Mouse (Mus musculus) megakaryocyte progenitor cell, adult 5-6 weeks (primary cell): Measurements from ENCODE around the gene Gm17304. TPM values are rescaled to one million over a fixed set of nuclear protein-coding genes. Genes with fewer than 3 reads are reported as not detected.

Experiments
- ATAC-seq: replicated peaks from 2 replicates; pipeline ENCODE4 v1.8.0; 2016; ENCODE audit warnings: mild to moderate bottlenecking, moderate TSS enrichment, inconsistent platforms; ENCODE audit not compliant: poor library complexity
- total RNA-seq, 2 experiments: library from RNA; stranded (forward) in 1 of 2; stranded (reverse) in 1 of 2; fragments of 157-497, 149-512 nt in 1 of 2; fragments of 200-1000 nt in 1 of 2; gene quantifications; 2 replicates each; pipeline versions ENCODE4 v1.2.3 to v1.2.4; 2015 to 2017

Gene Gm17304
- not detected in 2 replicates for total RNA-seq (2015)
- total RNA-seq (2017), result not detected in 2 replicates

DNA sequence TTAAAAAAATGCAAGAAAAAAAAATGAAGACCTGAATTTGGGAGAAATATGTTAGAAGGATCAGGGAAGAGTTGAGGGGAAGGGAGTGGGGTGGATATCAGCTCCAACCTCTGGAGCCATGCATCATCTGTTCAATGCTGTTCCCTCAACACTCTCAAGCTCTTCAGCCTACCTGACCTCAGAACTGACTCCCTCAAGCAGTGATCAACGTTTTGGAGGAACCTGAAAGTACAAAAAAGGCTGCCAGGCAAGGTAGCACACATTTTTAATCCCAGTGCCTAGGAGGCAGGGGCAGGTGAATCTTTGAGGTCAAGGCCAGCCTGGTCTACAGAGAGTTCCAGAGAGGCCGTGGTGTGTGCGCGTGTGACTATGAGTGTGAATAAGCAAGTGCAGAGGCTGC lies at the start of gene Gm17304:
Gm17304 (plus strand) TSS at position 301 of the 400 bp plus-strand sequence.
- ATAC-seq, result no peak

DNA sequence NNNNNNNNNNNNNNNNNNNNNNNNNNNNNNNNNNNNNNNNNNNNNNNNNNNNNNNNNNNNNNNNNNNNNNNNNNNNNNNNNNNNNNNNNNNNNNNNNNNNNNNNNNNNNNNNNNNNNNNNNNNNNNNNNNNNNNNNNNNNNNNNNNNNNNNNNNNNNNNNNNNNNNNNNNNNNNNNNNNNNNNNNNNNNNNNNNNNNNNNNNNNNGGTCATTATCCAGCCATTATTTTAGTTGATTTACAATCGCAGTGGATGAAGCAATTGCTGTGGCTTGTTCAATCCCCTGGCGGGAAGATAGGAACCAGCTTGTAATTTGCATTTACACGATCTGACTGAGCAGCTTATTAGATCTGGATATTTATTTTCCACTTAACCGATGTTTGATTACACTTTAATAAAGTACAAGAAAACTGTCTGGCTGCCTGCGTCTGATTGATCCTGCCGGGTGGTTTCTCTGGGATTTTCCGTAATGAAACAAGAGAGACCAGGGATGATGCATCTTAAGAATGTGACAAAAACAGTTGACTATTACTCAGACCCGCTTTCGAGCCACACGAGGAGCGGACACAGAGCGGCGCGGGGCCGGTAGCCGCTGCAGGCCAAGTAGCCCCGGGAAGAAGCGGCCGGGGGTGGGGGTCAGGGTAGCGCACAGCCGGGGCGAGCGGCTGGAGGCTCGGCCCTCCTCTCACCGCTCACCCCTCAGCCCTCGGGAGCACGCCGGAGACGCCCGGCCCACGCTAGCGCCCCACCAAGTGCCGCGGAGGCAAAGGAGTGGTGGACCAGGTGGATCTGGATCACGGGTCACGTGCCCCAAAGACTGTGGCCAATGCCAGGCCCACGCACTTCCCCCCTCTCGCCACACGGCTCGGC lies 48.0 kb upstream of the Gm17304 start:
- ATAC-seq, result no peak

DNA sequence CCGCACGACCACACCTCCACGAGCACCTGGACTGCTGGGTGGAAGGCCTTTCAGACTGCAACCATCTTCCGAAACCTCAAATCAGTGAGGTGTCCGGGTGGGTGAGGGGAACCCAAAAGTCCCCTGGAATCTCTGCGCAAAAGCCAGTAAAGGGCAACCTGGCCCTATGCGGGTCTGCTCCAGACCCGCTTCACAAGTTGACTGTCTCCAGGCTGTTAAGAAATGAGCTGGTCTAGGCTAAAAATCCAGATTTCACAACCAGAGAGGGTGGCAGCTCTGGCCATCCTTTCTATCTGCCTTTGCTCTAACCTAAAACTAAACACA lies 47.4 kb upstream of the Gm17304 start:
- ATAC-seq, result no peak

DNA sequence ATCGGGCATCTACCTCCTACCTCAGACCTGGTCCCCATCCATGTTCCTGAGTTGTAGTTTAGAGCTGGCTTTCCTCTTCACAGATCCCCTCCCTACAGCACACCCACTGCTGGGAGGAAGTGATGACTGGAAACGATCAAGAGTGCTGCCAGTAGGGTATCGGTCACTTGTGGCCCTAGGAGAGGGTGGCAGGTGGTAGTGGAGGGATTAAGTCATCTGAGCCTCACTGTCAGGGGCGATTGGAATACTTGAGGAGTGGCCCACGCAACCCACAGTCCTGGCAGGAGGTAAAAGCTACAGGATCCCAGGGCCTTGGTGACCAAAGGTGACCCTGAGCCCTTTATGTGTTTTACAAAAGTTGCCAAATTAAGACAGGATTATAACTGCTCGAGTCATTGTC lies 42.9 kb upstream of the Gm17304 start:
- ATAC-seq, result no peak

DNA sequence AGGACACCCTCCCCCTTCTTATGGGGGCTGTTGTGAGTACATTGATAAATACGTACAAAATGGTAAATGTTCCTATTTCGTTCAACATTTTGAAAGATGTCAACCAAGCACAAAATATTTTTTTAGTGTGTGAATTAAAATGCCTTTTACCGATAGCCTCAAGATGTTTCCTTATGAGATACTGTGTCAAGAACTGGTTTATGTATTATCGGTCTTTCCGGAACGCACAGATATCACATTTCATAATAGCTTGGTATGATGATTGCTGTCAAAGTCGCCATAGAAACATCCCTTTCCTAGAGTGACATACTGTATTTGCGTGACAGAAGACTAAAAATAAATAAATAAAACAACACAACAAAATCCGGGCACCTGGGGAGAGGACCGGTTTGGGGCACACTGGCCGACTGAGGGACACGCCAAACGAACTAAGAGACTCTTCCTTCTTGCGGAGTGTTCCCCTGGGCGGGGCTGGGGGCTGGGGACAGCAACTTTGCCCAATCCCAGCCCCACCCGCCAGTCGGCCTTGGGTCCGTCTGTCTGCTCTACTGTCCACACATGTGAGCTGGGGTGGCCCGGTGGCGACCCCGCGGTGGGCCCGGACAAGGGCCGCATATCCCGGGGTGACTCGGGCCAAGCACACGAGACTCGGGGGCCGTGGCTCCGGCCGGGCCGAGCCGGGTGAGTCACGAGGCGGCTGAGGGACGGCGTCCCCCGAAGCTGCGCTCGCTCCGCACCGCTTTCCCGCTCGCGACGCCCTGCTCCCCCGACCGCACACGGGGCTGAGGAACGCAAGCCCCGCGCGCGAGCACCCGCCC lies 34.9 kb upstream of the Gm17304 start:
- peak; percentile 14; the same call in 1 of the 2 replicates for ATAC-seq

DNA sequence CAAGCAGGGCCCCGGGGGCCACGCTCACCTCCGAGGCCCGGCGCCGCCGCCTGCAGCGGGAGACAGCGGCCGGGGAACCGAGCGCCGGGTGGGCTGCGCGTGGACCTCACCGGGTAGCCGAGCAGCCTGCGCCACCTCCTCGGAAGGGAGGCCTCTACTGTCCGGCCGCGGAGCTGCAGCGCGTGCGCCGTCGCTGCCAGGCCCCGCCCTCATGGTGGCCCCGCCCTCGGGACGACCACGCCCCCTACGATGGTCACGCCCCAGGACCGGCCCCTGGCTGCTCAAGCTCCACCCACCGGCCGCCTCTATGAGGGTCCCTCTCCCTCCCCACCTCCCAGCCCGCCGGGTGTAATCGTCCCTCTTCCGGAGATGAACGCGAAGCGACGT lies 34.3 kb upstream of the Gm17304 start:
- peak; percentile 98 for ATAC-seq

DNA sequence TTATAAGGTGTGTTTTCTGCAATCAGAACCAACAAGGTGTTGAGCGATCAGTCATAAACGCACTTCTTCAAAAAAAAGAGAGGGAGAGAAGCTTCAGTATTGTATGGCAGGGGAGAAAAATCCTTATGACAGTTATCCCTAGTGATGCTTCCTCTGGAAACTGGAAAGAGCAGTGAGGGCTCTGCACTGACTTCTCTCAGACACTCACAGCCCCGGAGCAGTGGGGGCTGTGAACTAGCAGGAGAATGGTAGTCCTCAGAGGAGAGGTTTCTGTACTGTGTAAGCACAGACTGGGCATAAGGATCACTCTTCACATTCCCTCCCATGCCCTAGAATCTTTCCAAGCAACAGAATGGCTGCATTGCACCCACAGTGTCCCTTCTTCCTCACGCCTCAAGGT lies 33.8 kb upstream of the Gm17304 start:
- ATAC-seq, result no peak

DNA sequence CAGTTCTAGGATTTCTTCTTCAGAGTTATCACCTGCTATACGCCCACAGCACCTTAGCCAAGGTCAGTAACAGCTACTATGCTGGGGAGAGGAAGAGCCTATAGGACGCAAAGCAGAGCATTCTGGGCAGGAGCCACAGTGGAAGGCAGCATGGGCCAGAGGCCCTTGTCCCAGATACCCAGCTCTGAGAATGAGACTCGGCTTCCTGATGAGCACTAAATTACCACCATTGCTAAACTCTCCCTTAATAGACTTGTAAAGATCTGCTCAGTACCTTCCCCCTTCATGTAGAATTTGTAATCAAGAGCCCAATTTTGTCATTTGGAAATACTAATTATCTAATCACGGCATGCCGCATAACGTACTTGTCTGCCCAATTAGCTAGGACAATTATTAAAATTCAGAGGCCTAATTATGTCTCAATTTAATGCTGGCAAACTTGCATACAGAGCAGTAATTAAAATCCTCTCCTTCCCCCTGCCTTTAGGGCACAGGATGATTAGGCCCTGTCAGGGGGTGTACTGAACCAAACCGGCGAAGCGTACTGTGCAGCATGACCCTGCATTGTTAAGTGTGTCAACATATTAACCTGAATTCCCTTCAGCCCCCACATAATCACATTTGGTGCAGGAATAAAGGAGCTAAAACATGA lies 31.5 kb upstream of the Gm17304 start:
- ATAC-seq, result no peak

DNA sequence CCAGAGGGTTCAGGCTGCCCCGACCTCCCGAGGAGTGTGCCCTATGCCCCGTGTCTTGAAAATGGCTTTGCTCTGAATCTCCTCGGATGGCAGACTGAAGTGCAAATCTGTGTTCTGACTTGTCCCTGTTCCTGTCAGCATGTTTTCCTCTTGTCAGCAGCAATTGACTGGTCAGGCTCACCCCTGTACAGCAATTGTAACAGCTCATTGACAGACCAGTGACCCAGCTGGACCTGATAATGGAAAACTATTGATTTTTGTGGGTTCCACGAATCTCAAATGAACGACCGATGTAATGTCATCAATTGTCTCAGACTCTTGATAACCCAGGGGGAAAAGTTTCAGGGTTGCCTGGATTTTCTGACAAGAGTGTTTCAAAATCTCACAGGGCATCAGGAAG lies 28.0 kb upstream of the Gm17304 start:
- no peak for ATAC-seq

DNA sequence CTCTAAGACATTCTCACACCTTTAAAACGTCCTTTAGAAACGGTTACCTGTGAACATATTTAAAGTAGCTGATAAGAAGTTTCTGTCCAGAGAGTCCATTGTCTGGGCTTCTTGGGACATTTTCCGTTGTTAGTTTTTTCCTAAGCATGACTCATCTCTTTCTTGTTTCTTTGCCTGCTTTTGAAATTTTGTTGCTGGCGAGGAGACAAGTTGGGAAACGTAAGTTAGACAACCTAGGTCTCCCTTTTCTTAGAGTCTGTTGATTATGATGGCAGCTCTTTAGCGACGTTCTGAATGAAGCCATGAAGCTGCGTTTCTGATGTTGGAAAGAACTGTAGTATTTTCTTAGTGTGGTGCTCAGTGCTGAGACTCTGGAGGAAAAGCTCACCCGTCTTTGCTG lies 19.9 kb upstream of the Gm17304 start:
- no peak for ATAC-seq

DNA sequence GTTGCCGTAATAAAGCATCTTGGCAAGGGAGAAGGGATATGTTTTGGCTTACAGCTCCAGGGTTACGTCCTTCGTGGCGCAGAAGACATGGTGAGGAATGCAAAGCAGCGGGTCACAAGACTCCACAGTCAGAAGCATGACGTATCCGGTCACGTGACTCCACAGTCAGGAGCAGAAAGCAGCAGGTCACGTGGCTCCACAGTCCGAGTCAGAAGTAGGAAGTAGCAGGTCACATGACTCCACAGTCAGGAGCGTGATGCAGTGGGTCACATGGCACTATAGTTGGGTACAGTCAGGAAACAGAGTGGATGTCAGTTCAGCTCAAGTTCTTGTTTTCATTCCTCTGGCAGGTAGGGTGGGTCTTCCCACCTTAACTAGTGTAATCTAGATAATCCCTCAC lies 19.2 kb upstream of the Gm17304 start:
- ATAC-seq, result no peak

DNA sequence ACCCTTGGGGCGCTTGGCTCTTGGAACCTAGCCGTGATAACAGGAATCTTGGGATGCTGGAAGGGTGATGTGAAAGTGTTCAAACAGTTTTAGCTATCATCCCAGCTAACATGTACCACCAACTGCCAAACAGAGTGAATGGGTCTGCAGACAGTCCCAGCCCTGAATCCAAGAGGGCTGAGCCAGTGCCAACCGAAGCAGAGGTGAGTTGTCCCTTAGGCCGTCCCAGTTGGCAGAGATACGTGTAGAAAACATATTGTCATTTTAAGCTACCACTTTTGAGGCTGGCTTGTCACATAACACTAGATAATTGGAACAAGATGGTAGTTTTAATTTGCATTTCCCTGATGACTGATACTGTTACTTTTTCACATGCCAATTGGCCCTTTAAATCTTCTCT lies 18.2 kb upstream of the Gm17304 start:
- no peak for ATAC-seq

DNA sequence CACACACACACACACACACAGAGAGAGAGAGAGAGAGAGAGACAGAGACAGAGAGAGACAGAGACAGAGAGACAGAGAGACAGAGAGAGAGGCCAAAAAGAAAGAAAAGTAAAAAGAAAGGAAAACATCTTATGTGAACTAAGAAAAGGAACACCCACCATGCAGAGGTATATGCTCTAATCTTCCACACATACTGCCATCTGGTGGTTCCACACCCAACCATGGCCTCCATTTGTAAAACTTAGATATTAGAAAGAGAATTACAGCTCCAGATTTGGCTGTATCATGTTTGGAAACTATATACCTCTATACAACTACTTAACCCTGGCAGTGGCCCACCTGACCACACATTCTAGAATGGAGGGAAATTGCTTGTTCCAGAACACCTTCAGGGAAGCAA lies 14.5 kb upstream of the Gm17304 start:
- 0 out of 2 replicates have a peak, but pooled peaks have one; percentile 37 for ATAC-seq

DNA sequence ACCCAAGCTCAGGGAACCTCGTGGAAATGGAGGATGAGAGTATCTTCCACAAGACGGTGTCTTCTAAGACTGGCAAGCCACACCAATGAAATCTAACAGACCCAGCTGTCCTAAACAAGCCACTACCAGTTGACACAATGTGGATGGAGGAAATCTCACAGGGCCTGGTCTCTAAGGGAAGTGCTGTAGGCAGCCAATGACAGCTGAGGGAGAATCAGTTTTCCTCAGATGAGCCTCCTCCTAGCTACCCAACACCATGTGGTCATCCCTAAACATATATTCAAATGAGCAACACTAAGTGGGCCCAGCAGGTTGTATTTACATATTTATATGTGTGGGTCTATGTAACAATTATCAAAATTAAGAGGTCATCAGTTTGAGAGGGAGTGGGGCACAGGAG lies 11.4 kb upstream of the Gm17304 start:
- no peak for ATAC-seq

DNA sequence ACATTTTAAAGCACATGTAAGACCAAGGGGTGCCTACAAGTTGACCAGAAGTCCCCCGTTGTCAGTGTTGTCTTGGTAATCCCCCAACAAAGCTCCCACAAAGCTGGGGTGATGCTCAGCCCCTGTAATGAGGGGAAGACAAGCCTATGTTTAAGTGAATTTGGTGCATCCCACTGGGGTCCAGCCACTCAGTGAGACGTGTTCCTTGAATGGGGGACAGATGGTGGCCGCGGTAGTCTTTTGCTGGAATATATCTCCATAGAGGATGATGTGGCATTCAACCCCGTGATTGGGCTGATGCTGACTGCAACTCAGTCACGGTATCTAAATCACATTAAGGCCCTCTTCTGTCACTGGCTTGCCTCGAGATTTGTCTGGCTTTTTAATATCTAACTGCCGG lies 9.4 kb upstream of the Gm17304 start:
- ATAC-seq, result no peak

DNA sequence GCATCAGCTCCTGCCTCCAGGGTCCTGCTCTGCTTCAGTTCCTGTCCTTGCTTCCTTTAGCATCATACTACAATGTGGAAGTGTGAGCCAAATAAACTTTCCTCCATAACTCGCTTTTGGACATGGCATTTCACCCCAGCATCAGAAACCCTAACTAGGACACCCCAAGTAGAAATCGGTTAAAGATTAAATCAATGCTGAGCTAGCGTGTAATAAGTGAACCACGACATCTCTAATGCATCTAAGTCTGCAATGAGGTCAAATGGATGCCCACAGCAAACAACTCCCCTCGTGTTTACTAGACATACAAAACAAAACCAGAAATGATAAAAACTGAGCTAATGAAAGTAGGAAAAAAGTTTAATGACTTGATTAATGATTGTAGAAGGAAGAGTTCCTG lies 4.5 kb upstream of the Gm17304 start:
- no peak for ATAC-seq

DNA sequence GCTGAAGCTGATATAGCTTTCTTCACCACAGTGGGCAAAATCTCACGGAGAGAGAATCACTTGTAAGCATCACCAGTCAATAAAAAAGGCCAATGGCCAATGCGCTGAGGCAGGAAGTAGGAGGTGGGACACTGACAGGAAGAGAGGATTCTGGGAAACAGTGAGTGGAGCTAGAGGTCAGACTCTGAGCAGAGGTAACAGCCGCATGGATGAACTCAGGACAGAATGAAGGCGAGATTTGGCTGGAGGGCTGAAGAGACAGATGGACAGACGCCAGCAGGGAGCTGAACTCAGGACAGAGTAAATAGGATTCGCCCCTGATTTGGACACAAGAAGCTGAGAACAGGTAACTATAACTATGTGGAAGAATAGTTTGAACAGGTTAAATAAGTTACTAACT lies 3.8 kb upstream of the Gm17304 start:
- ATAC-seq, result no peak

DNA sequence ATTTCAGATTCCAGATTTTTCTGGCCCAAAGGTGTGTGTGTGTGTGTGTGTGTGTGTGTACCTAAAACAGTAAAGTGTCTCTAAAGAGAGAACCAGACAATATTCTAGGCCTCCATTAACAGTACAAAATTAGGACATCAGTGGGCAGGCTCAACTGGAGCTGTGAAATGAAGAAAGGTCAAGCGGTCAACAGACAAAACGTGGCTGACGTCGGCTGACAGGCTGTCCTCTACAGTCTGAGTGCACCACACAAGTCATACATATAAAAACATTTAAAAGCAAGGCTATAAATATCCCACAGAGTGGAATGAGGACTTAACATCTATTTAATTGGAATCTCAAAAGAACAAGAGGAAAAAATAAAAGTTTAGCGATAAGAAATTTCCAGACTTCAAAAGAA lies 1.8 kb upstream of the Gm17304 start:
- ATAC-seq, result no peak

DNA sequence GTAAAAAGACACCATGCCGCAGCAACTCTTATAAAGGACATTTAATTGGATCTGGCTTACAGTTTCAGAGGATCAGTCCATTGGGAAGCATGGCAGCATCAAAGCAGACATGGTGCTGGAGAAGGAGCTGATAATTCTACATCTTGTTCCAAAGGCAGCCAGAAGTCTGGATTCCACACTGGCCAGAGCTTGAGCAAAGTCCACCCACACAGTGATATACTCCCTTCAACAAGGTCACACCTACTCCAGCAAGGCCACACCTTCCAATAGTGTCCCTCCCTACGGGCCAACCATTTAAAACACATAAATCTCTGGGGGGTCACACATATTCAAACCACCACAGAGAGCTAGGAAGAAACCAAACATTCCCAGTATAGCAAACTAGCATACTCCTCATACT lies 3.3 kb downstream of the Gm17304 start:
- no peak for ATAC-seq

DNA sequence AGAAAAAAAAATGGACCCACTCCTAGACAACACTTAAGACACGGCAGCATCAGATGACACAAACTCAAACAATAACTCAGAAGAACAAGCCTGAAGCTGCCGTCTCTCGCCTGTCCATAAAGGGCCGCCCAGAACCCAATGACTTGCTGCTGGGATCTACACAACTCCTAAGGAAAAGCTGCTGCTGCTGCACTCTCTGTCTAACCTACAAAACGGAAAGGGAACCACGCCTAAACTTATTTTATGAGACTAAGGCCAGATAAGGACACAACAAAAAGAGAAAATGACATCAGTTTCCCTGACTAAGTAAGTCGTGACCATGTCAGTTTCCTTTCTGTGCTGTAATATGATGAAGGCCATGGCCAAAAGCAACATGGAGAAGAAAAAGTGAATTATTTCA lies 5.7 kb downstream of the Gm17304 start:
- peak; percentile 42 for ATAC-seq

DNA sequence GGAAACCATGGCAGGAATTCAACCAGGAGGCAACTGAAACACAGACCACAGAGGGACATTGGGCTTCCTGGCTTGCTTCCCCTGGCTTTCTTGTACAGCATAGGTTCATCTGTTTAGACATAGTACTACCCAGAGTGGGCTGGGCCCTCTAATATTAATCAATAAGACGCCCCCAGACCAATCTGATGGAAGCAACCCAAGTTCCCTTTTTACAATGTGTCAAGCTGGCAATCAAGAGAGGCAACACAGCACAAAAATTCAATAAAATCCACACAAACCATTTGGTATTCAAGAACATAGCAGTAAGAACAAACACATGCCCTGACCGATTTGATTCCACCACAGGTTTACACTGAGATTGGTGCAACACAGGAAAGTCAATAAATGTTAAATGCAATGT lies 6.1 kb downstream of the Gm17304 start:
- no peak for ATAC-seq

DNA sequence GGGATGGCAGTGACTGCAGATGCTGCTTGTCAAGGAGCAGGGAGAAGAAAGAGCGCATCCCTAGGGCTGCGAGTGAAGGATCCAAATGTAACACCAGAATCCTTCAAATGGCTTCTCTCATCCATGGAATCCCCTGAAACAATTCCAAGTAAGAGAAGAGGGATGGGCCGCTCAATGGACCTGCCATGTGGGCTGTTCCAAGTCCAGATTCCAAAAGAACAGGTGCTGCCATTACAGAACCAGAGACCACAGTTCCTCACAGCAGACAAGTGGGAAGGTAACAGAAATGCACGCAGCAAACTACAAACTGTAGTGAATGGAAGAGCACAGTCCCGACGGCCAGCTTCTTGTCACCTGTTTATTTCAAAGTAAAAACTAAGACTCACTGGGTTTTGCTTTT lies 11.5 kb downstream of the Gm17304 start:
- no peak for ATAC-seq
